Mouse (Mus musculus) embryonic facial prominence, embryonic 11.5 days (tissue): ENCODE results near the gene Fosl1. TPM values are rescaled to one million over a fixed set of nuclear protein-coding genes. Genes with fewer than 3 reads are reported as not detected.

ENCODE experiments used
- ATAC-seq: fragments of 200-750 bp; cut with Nextera tagmentation; replicated peaks from 2 replicates; pipeline ENCODE4 v1.8.0; 2017; ENCODE audit warnings: low read depth; ENCODE audit not compliant: insufficient number of reproducible peaks, low FRiP score, low TSS enrichment
- DNase-seq: peaks from one replicate; pipeline ENCODE4 v3.0.0-alpha.2; 2015; ENCODE audit warnings: low spot score
- H3K27ac ChIP-seq: fragments of 300-500 bp; sonication (generic); replicated peaks from 2 replicates; pipeline ENCODE4 v1.5.1; 2014; ENCODE audit warnings: mild to moderate bottlenecking, low read depth, low read length, control low read depth
- H3K27me3 ChIP-seq: fragments of 300-500 bp; sonication (generic); 2 replicates; pipeline ENCODE4 v1.6.1; 2014; ENCODE audit warnings: mild to moderate bottlenecking, low read length, moderate library complexity, mixed read lengths; ENCODE audit not compliant: control insufficient read depth, insufficient read depth
- H3K36me3 ChIP-seq: fragments of 300-500 bp; sonication (generic); replicated peaks from 2 replicates; pipeline ENCODE4 v1.6.1; 2014; ENCODE audit warnings: low read depth, mild to moderate bottlenecking, low read length, moderate library complexity, mixed read lengths; ENCODE audit not compliant: control insufficient read depth, insufficient read depth
- H3K4me1 ChIP-seq: fragments of 300-500 bp; sonication (generic); 2 replicates; pipeline ENCODE4 v1.6.1; 2014; ENCODE audit warnings: low read length, mixed read lengths; ENCODE audit not compliant: control insufficient read depth, insufficient read depth
- H3K4me2 ChIP-seq: fragments of 300-500 bp; sonication (generic); 2 replicates; pipeline ENCODE4 v1.6.1; 2014; ENCODE audit warnings: low read depth, mild to moderate bottlenecking, control low read depth, low read length, moderate library complexity
- H3K4me3 ChIP-seq: fragments of 300-500 bp; sonication (generic); 2 replicates; pipeline ENCODE4 v1.5.1; 2014; ENCODE audit warnings: low read depth, low read length, control low read depth
- H3K9ac ChIP-seq: fragments of 300-500 bp; sonication (generic); replicated peaks from 2 replicates; pipeline ENCODE4 v1.6.1; 2014; ENCODE audit warnings: mild to moderate bottlenecking, control low read depth, low read length
- H3K9me3 ChIP-seq: fragments of 300-500 bp; sonication (generic); replicated peaks from 2 replicates; pipeline ENCODE4 v1.6.1; 2016; ENCODE audit warnings: mild to moderate bottlenecking, low read length, inconsistent platforms, mixed read lengths; ENCODE audit not compliant: control insufficient read depth
- WGBS: fragments of 180-500 bp; shearing (Covaris S2); extraction: QIAGEN DNeasy Blood & Tissue Kit; methylation state at CpG from one replicate; pipeline ENCODE4 v1.1.7; 2014; 5-methylcytosine and 5-hydroxymethylcytosine counted together
- polyA plus RNA-seq: library from polyadenylated mRNA; unstranded; fragments of >200 nt; fragmentation: Nextera tagmentation; extraction: Ambion mirVana; gene quantifications from 2 replicates; pipeline ENCODE4 v1.2.1, GENCODE M21; 2014

Gene Fosl1
- polyA plus RNA-seq, 1 experiment from 2014 or later = not detected

- WGBS = 83% methylated on average over 12 of the region's 12 CpGs
- H3K27ac ChIP-seq = no peak overlapping the region
Observed at GRCm38 (mm10) chr19:5495353-5496051, 48.2 kb downstream of the Fosl1 start.

GRCm38 (mm10) chr19:5496052-5496370 is 48.7 kb downstream of the Fosl1 start:
- Histone ChIP-seq H3K4me1 (no peaks in the 10 kb centered on the region), H3K4me2 (no peak overlapping the region), H3K36me3 (peaks cover 6% of the 10 kb centered on the region), H3K9ac (no peak overlapping the region), H3K27me3 (no peaks in the 10 kb centered on the region), H3K4me3 (no peak overlapping the region), H3K27ac (no peak overlapping the region), H3K9me3 (no peaks in the 10 kb centered on the region)
- DNase-seq (no peak), ATAC-seq (no peak)
- 87% methylated on average over 16 of the region's 16 CpGs for WGBS

More at GRCm38 (mm10) chr19:5495353-5496051, 48.2 kb downstream of the Fosl1 start:
- no peaks in the 10 kb centered on the region for H3K27me3 ChIP-seq
- no peak overlapping the region for H3K9ac ChIP-seq
- H3K4me3 ChIP-seq = no peak overlapping the region
- DNase-seq (no peak), ATAC-seq (no peak)
- H3K36me3 ChIP-seq = peaks cover 6% of the 10 kb centered on the region
- H3K9me3 ChIP-seq = no peaks in the 10 kb centered on the region
- no peak overlapping the region for H3K4me2 ChIP-seq
- no peaks in the 10 kb centered on the region for H3K4me1 ChIP-seq

GRCm38 (mm10) chr19:5500330-5500875 is 53.1 kb downstream of the Fosl1 start:
- no peaks in the 10 kb centered on the region for H3K9me3 ChIP-seq
- 88% methylated on average over 2 of the region's 2 CpGs for WGBS
- H3K36me3 ChIP-seq = no peaks in the 10 kb centered on the region; the same call in none of the 2 replicates
- DNase-seq (no peak), ATAC-seq (no peak)
- H3K4me1 ChIP-seq = no peaks in the 10 kb centered on the region
- H3K4me3 ChIP-seq = no peak overlapping the region
- H3K27ac ChIP-seq = no peak overlapping the region
- no peaks in the 10 kb centered on the region for H3K27me3 ChIP-seq
- H3K9ac ChIP-seq = no peak overlapping the region
- no peak overlapping the region for H3K4me2 ChIP-seq

GRCm38 (mm10) chr19:5503687-5504086 is 56.3 kb downstream of the Fosl1 start, which contains the start of gene 1700020D05Rik:
1700020D05Rik (minus strand) TSS chr19:5503787.
- H3K27ac ChIP-seq = no peak within 1 kb of the TSS
- H3K4me3 ChIP-seq = no peak within 1 kb of the TSS
- no peak within 1 kb of the TSS for H3K4me2 ChIP-seq
- H3K9ac ChIP-seq = no peak within 1 kb of the TSS
- H3K4me1 ChIP-seq = no peaks in the 10 kb centered on the region
- H3K9me3 ChIP-seq = no peaks in the 10 kb centered on the region
- no peaks in the 10 kb centered on the region for H3K36me3 ChIP-seq
- no peak for DNase-seq
- no peak for ATAC-seq
- 42% methylated on average over 17 of the region's 17 CpGs for WGBS
- H3K27me3 ChIP-seq = no peaks in the 10 kb centered on the region

Other genes starting within 250 kb of the Fosl1 start
- gene Pacs1, start 174.4 kb upstream of the Fosl1 start, polyA plus RNA-seq = 24.4 and 28.4 TPM in 2 replicates
- 375 and 387 TPM in 2 replicates for gene Sf3b2, start 152.1 kb upstream of the Fosl1 start, polyA plus RNA-seq
- gene Gal3st3, start 149.2 kb upstream of the Fosl1 start, polyA plus RNA-seq = 8.5 and 11.3 TPM in 2 replicates
- not detected in 2 replicates for gene Catsper1, start 111.8 kb upstream of the Fosl1 start, polyA plus RNA-seq
- 0.69 and 1.3 TPM in 2 replicates for gene Cst6, start 98.0 kb upstream of the Fosl1 start, polyA plus RNA-seq
- gene Eif1ad, start 80.8 kb upstream of the Fosl1 start, polyA plus RNA-seq = 58.2 and 63.7 TPM in 2 replicates
- gene Banf1, start 80.4 kb upstream of the Fosl1 start, polyA plus RNA-seq = 464 and 487 TPM in 2 replicates
- gene Sart1, start 58.8 kb upstream of the Fosl1 start, polyA plus RNA-seq = 72.9 and 76.1 TPM in 2 replicates
- 0.15 and 0.36 TPM in 2 replicates for gene Tsga10ip, start 45.0 kb upstream of the Fosl1 start, polyA plus RNA-seq
- gene Drap1, start 22.6 kb upstream of the Fosl1 start, polyA plus RNA-seq = 204 and 213 TPM in 2 replicates
- gene AI837181, start 22.4 kb upstream of the Fosl1 start, polyA plus RNA-seq = 33.2 and 36.7 TPM in 2 replicates
- gene Ccdc85b, start 10.3 kb downstream of the Fosl1 start, polyA plus RNA-seq = 7.5 and 7.8 TPM in 2 replicates
- gene Fibp, start 13.1 kb downstream of the Fosl1 start, polyA plus RNA-seq = 105 and 115 TPM in 2 replicates
- gene Ctsw, start 21.0 kb downstream of the Fosl1 start, polyA plus RNA-seq = 1.1 and 1.4 TPM in 2 replicates
- gene Efemp2, start 26.4 kb downstream of the Fosl1 start, polyA plus RNA-seq = 80.9 and 91.9 TPM in 2 replicates
- 29.6 and 39.2 TPM in 2 replicates for gene Mus81, start 40.9 kb downstream of the Fosl1 start, polyA plus RNA-seq
- gene Cfl1, start 42.9 kb downstream of the Fosl1 start, polyA plus RNA-seq = 3,308 and 3,397 TPM in 2 replicates
- not detected in 2 replicates for gene 1700020D05Rik, start 56.2 kb downstream of the Fosl1 start, polyA plus RNA-seq
- gene Snx32, start 63.0 kb downstream of the Fosl1 start, polyA plus RNA-seq = 8.7 and 9.8 TPM in 2 replicates
- gene Ovol1, start 113.1 kb downstream of the Fosl1 start, polyA plus RNA-seq = 0.62 and 1.4 TPM in 2 replicates
- gene Ap5b1, start 120.5 kb downstream of the Fosl1 start, polyA plus RNA-seq = 1.7 and 2.1 TPM in 2 replicates
- gene Rnaseh2c, start 154.3 kb downstream of the Fosl1 start, polyA plus RNA-seq = 156 and 157 TPM in 2 replicates
- gene Kat5, start 162.7 kb downstream of the Fosl1 start, polyA plus RNA-seq = 28.9 and 32.2 TPM in 2 replicates
- gene Rela, start 189.9 kb downstream of the Fosl1 start, polyA plus RNA-seq = 37.0 and 39.1 TPM in 2 replicates
- gene Sipa1, start 216.2 kb downstream of the Fosl1 start, polyA plus RNA-seq = 12.4 and 13.2 TPM in 2 replicates
- 13.1 and 14.6 TPM in 2 replicates for gene Map3k11, start 241.2 kb downstream of the Fosl1 start, polyA plus RNA-seq
- 17.5 and 22.0 TPM in 2 replicates for gene Pcnx3, start 241.4 kb downstream of the Fosl1 start, polyA plus RNA-seq